Mouse (Mus musculus) G1E (cell line): ENCODE data around the gene Calcb. TPM values are rescaled to one million over a fixed set of nuclear protein-coding genes. Genes with fewer than 3 reads are reported as not detected.

ENCODE experiments used
- ATAC-seq: 2 replicates; pipeline ENCODE4 v1.8.0; 2016; ENCODE audit warnings: mild to moderate bottlenecking; ENCODE audit not compliant: insufficient number of reproducible peaks, poor library complexity, low FRiP score, severe bottlenecking; ENCODE audit errors: extremely low read depth
- DNase-seq: peaks from one replicate; pipeline ENCODE4 v3.0.0; 2012; ENCODE audit warnings: low spot score
- H3K27me3 ChIP-seq: 2 replicates; pipeline ENCODE4 v1.6.1; 2012; ENCODE audit warnings: mild to moderate bottlenecking, low read length, inconsistent platforms; ENCODE audit not compliant: insufficient read depth
- H3K36me3 ChIP-seq: replicated peaks from 2 replicates; pipeline ENCODE3; 2012; ENCODE audit warnings: mild to moderate bottlenecking, inconsistent platforms
- H3K4me1 ChIP-seq: 2 replicates; pipeline ENCODE4 v1.6.1; 2012; ENCODE audit warnings: low read depth, low read length, inconsistent platforms, mixed read lengths; ENCODE audit not compliant: insufficient read depth
- H3K4me3 ChIP-seq: 2 replicates; pipeline ENCODE4 v1.5.1; 2012; ENCODE audit warnings: low read depth, mild to moderate bottlenecking, inconsistent platforms, low read length, moderate library complexity, mixed read lengths
- H3K9me3 ChIP-seq: replicated peaks from 2 replicates; pipeline ENCODE4 v1.6.1; 2012; ENCODE audit warnings: inconsistent platforms
- CTCF ChIP-seq: IDR thresholded peaks from 2 replicates; pipeline ENCODE4 v1.5.1; 2012; ENCODE audit warnings: low read depth, low read length, inconsistent platforms, mixed read lengths
- GATA1 ChIP-seq: IDR thresholded peaks from 2 replicates; pipeline ENCODE4 v1.6.1; 2012; ENCODE audit warnings: borderline replicate concordance, low read length, inconsistent platforms, mixed read lengths
- GATA2 ChIP-seq: IDR thresholded peaks from 2 replicates; pipeline ENCODE4 v1.6.1; 2012; ENCODE audit warnings: low read depth, low read length, inconsistent platforms, borderline replicate concordance
- POLR2AphosphoS5 ChIP-seq: IDR thresholded peaks from 2 replicates; pipeline ENCODE4 v1.6.1; 2012; ENCODE audit warnings: low read depth, low read length, inconsistent platforms; ENCODE audit not compliant: insufficient replicate concordance
- TAL1 ChIP-seq: conservative IDR thresholded peaks from 2 replicates; pipeline ENCODE4 v1.6.1; 2012; ENCODE audit warnings: low read depth, low read length, inconsistent platforms, mixed read lengths
- polyA plus RNA-seq: library from polyadenylated mRNA; stranded (reverse); fragments of >175 nt; gene quantifications from 2 replicates; pipeline ENCODE4 v1.2.3, GENCODE M21; 2012
- total RNA-seq, 2 experiments: library from RNA; stranded (forward) in 1 of 2; stranded (reverse) in 1 of 2; fragments of 200-1000 nt in 1 of 2; fragments of >200 nt in 1 of 2; fragmentation: Nextera tagmentation in 1 of 2; gene quantifications; 2 replicates each; pipeline ENCODE4 v1.2.3; 2014 to 2017

The Calcb gene
- total and polyA plus RNA-seq, 3 experiments: not detected

DNA sequence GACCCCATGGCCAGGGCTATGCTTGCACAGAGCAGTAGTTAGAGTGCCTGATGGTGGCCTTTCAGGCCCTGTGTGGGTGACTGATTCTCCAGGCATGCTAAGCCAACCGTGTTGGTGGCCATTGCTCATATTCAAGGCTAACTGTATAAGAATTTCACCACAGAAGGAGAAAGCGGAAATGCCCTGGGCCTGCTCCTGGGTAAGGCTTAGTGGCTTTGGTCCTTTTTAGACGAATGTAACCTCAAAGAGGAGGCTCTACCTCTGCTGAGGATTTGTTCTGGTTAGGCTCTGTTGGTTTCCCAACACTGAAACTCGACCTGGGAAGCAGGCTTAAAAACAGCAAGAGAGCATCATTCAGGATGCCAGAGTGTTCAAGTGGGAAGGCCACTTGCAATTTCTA is 29.8 kb downstream of the Calcb start:
- ATAC-seq (no peak), DNase-seq (no peak)
- Histone ChIP-seq H3K9me3 (no peaks in the 10 kb centered on the region), H3K4me1 (no peaks in the 10 kb centered on the region), H3K27me3 (no peaks in the 10 kb centered on the region; the same call in none of the 2 replicates), H3K36me3 (no peaks in the 10 kb centered on the region), H3K4me3 (no peak overlapping the region)
- TF ChIP-seq POLR2AphosphoS5 (no peak), GATA1 (no peak), CTCF (no peak), TAL1 (no peak), GATA2 (no peak)

DNA sequence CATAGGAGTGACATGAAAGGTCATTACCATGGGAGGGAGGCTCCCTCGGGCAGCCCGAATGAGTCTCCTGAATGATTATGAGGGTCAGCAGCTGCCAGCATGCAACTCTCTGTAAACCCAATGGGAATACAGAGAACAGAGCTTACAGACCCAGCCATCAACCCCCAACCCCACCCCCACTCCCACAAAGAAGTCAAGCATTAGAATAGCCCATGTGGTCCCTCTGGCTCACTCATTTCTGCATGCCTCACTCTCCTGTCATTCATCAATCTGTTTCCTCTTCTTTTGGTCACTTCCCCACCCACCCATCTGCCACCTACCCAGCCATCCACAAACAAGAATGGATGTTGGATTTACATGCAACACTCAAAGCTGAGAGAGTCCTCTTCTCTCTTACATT is 35.0 kb downstream of the Calcb start:
- ATAC-seq: no peak
- no peaks in the 10 kb centered on the region for H3K27me3 ChIP-seq
- no peaks in the 10 kb centered on the region for H3K36me3 ChIP-seq
- DNase-seq: no peak
- H3K4me1 ChIP-seq: no peaks in the 10 kb centered on the region
- no peak for TF ChIP-seq POLR2AphosphoS5
- no peak for TF ChIP-seq TAL1
- no peak for TF ChIP-seq CTCF
- TF ChIP-seq GATA1: no peak
- no peak for TF ChIP-seq GATA2
- H3K4me3 ChIP-seq: no peak overlapping the region
- no peaks in the 10 kb centered on the region for H3K9me3 ChIP-seq

DNA sequence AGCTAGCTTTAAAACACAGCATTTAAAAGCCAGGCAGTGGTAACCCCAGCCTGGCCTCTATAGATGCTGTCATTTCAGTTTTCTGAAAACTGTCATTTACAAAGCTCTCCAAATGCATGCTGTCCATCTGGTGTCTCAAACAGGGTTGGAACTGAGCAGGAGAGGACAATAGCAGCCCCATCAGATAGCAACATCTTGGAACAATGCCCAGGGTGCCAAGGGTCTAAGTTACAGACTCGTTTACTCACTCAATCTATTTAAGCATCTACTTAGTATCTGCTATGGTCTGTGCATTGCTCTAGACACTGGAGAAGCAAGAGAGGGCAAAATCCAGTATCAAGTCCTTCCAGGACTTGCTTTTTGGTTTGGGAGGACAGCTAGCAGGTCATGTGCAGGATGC is 35.8 kb downstream of the Calcb start:
- Histone ChIP-seq H3K27me3 (no peaks in the 10 kb centered on the region), H3K9me3 (no peaks in the 10 kb centered on the region), H3K4me1 (no peaks in the 10 kb centered on the region), H3K4me3 (no peak overlapping the region), H3K36me3 (no peaks in the 10 kb centered on the region)
- TF ChIP-seq TAL1 (no peak), GATA2 (no peak), CTCF (no peak), GATA1 (no peak), POLR2AphosphoS5 (no peak)
- no peak for ATAC-seq
- DNase-seq: no peak

DNA sequence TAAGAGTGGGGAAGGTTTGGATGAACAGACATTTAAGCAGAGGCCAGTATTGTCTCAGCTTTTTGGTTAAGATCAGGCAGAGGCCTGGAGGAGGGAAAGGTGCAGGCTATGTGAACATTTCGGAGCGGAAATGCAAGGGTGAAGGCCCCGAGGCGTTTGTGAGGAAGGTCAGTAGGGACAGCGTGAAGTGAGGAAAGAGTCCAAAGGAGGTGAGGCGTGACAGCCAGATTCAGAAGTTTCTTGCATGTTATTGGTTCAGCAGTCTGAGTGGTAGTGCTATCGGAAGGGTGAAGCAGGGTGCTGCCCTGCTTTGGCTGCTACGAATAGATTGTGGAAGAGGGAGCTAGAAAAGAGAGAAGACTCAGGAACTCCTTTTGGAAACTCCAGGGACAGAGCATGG is 36.2 kb downstream of the Calcb start:
- no peak overlapping the region for H3K4me3 ChIP-seq
- no peak for DNase-seq
- no peak for TF ChIP-seq POLR2AphosphoS5
- no peak for TF ChIP-seq GATA1
- no peak for TF ChIP-seq GATA2
- no peak for TF ChIP-seq TAL1
- no peak for TF ChIP-seq CTCF
- H3K36me3 ChIP-seq: no peaks in the 10 kb centered on the region
- H3K27me3 ChIP-seq: no peaks in the 10 kb centered on the region
- H3K9me3 ChIP-seq: no peaks in the 10 kb centered on the region
- ATAC-seq: no peak
- no peaks in the 10 kb centered on the region for H3K4me1 ChIP-seq

DNA sequence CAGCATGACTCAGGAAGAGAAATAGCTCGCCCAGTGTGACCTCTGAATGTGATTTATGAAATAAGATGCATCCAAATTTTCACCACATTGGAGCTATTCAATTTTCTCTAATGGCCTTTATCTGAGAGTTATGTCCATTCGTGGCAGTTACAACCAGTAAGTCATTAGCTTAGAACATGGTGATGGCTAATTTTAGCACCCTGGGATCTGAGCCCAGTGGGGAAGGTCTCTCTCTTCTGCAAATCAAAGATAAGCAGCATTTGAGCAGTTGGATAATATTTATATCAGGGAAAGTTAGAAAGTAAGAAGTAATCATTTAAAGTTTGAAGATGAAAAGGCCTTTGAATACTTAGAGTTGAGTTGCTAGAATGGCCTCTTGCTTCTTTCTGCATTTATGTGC is 44.2 kb downstream of the Calcb start:
- H3K36me3 ChIP-seq: no peaks in the 10 kb centered on the region
- H3K27me3 ChIP-seq: no peaks in the 10 kb centered on the region
- DNase-seq: no peak
- ATAC-seq: no peak
- no peak overlapping the region for H3K4me3 ChIP-seq
- H3K9me3 ChIP-seq: no peaks in the 10 kb centered on the region
- TF ChIP-seq POLR2AphosphoS5: no peak
- no peak for TF ChIP-seq GATA1
- TF ChIP-seq GATA2: no peak
- no peak for TF ChIP-seq CTCF
- TF ChIP-seq TAL1: no peak
- no peaks in the 10 kb centered on the region for H3K4me1 ChIP-seq

DNA sequence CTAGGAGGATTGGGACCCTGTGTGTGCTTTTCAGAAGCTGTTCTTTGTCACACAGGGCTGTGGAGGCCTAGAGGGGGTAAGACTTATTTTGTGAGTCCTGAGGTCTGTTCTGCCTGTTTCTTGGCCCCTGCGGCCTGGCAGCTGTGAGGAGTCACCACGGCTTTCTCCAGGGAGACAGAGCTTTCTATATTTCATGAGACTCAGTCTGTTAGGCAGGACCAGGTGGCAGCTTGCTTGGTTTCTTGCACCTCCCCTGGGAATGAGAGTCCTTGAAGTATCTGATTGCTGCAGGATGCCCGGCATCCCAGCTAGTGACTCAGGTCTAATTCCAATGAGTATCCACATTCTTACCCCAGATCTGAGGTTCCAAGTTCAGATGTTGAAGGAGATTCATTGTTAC is 46.8 kb downstream of the Calcb start:
- H3K9me3 ChIP-seq: no peaks in the 10 kb centered on the region
- H3K4me1 ChIP-seq: no peaks in the 10 kb centered on the region
- peaks cover 10% of the 10 kb centered on the region; the same call in 1 of the 2 replicates for H3K27me3 ChIP-seq
- TF ChIP-seq POLR2AphosphoS5: no peak
- TF ChIP-seq GATA2: no peak
- DNase-seq: no peak
- ATAC-seq: no peak
- no peak overlapping the region for H3K4me3 ChIP-seq
- no peaks in the 10 kb centered on the region for H3K36me3 ChIP-seq

DNA sequence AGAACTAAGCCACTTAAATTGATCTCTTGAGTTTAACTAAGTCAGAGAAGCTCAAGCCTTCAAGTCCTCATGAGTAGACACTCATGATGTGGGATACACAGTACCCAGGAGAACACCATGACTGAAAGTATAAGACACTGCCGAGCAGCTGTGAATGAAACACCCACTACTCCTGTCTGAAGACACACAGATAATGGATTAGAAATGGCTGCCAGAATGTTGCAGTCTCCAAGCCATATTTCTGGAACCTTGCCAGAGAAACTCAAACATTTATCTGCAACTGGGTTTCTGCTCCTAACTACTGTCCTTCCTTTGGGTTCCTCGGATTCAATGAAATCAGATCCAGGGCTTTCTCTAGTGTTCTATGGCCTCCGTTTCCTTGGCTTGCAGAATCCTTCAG is 48.1 kb downstream of the Calcb start:
- no peak for ATAC-seq
- no peak overlapping the region for H3K4me3 ChIP-seq
- H3K27me3 ChIP-seq: peaks cover 10% of the 10 kb centered on the region; the same call in 1 of the 2 replicates
- TF ChIP-seq TAL1 (no peak), GATA1 (no peak), POLR2AphosphoS5 (no peak), GATA2 (no peak), CTCF (no peak)
- H3K9me3 ChIP-seq: no peaks in the 10 kb centered on the region
- no peaks in the 10 kb centered on the region for H3K36me3 ChIP-seq
- DNase-seq: no peak
- H3K4me1 ChIP-seq: no peaks in the 10 kb centered on the region
